Mouse (Mus musculus) layer of hippocampus, adult 2 months (tissue): ENCODE results near the gene Ppib. TPM values are rescaled to one million over a fixed set of nuclear protein-coding genes. Genes with fewer than 3 reads are reported as not detected.

Experiments used
- DNase-seq, 2 experiments: peaks; one replicate each; pipeline ENCODE4 v3.0.0; 2022; ENCODE audit warnings: low spot score in 2 of 2
- H3K27ac ChIP-seq: fragments of 200-600 bp; 2 replicates; pipeline ENCODE4 v1.8.1; 2022
- H3K4me3 ChIP-seq: fragments of 200-600 bp; 2 replicates; pipeline ENCODE4 v1.8.1; 2022; ENCODE audit warnings: mild to moderate bottlenecking
- CTCF ChIP-seq: fragments of 200-600 bp; conservative IDR thresholded peaks from 2 replicates; pipeline ENCODE4 v1.8.1; 2022; ENCODE audit warnings: antibody characterized with exemption, mild to moderate bottlenecking, moderate library complexity
- total RNA-seq, 2 experiments: library from RNA; stranded (reverse); gene quantifications; 2 replicates each; pipeline ENCODE4 v1.2.3; 2021

Gene Ppib
- total RNA-seq, 2 experiments from 2014 or later: 195 to 201 TPM

DNA sequence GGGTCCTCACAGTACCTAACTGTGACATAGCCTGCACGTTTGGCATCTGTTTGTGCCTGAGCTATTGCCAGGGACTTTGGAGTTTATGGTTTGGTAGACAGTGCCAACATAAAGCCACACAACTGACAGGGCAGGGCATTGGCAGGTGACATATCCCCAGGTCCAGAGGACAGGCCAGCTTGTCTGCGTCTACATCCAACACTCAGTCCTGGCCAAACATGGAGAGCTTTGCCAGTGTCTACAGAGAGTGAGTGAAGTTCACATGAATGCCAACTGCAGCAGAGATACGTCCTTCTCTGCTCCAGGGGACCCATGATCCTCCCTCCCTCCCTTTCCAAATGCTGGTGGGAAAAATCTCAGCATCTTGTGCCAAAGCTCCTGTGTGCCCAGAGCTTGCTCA is 24.1 kb downstream of the Ppib start:
- no peak for TF ChIP-seq CTCF

GRCm38 (mm10) chr9:66087062-66087461 is 27.0 kb downstream of the Ppib start:
- no peak for TF ChIP-seq CTCF
- no peak for DNase-seq
- H3K4me3 ChIP-seq: no peak overlapping the region
- H3K27ac ChIP-seq: no peak overlapping the region

More for the DNA sequence above, 24.1 kb downstream of the Ppib start:
- no peak for DNase-seq
- H3K27ac ChIP-seq: no peak overlapping the region
- H3K4me3 ChIP-seq: no peak overlapping the region

DNA sequence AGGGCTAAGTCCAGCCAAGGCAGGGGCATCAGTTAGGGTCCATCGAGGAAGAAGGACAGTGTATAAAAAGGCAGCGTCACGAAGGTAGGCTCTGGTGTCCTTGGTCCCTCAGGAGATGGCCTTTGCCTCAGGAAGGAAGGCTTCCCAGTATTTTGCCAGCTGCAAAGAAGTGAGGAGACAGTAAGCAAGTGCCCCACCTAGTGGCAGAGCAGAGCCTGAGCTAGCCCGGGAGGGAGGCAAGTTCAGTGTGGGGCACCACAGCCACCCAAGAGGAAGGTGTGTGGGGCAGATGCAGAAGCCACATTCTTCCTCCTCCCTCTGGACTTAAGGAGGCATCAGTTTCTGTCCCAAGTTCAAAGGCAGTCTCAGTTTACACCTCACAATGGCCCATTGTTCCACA is 28.4 kb downstream of the Ppib start:
- H3K27ac ChIP-seq: no peak overlapping the region
- no peak overlapping the region for H3K4me3 ChIP-seq
- peak in 1 of 2 experiments; percentile 62 for DNase-seq
- TF ChIP-seq CTCF: peak; percentile 92

GRCm38 (mm10) chr9:66090593-66091244 is 30.7 kb downstream of the Ppib start:
- no peak for DNase-seq
- peak overlapping the region; percentile 55; the same call in 1 of the 2 replicates for H3K27ac ChIP-seq
- TF ChIP-seq CTCF: no peak

GRCm38 (mm10) chr9:66091327-66092231 is 31.6 kb downstream of the Ppib start:
- no peak overlapping the region for H3K4me3 ChIP-seq
- H3K27ac ChIP-seq: peak overlapping the region; percentile 55; the same call in 1 of the 2 replicates
- TF ChIP-seq CTCF: no peak
- no peak for DNase-seq

More at GRCm38 (mm10) chr9:66090593-66091244, 30.7 kb downstream of the Ppib start:
- no peak overlapping the region for H3K4me3 ChIP-seq

- no peak for TF ChIP-seq CTCF
- Histone ChIP-seq H3K4me3 (no peak overlapping the region), H3K27ac (peak overlapping the region; percentile 23; the same call in 1 of the 2 replicates)
- DNase-seq: no peak
Observed at GRCm38 (mm10) chr9:66092664-66093063, 32.6 kb downstream of the Ppib start.

- H3K27ac ChIP-seq: peak overlapping the region; percentile 72
- TF ChIP-seq CTCF: no peak
- no peak overlapping the region for H3K4me3 ChIP-seq
- DNase-seq: peak in 1 of 2 experiments; percentile 49
Observed at GRCm38 (mm10) chr9:66101577-66101976, 41.6 kb downstream of the Ppib start.

DNA sequence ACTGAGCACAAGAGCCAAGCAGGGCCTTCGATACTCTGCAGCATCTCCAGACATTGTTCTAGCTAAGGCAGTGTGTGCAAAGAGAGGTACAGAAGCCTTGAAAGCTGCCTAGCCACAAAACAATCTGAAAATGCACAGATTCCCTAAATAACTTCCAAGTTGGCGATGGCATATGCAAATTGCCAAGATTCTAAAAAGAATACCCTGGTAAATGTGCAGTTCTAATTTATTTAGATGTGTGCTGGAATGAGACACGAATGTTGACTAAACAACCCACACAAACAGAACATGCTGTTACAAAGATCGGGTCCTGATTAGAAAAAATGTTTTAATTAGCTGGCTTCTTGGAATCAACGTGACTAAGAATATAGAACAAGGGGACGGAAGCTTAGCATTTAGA is 42.6 kb downstream of the Ppib start:
- DNase-seq: no peak
- H3K27ac ChIP-seq: peak overlapping the region; percentile 72
- TF ChIP-seq CTCF: no peak
- H3K4me3 ChIP-seq: no peak overlapping the region

- no peak overlapping the region for H3K4me3 ChIP-seq
- DNase-seq: no peak
- TF ChIP-seq CTCF: no peak
Observed at GRCm38 (mm10) chr9:66104601-66105000, 44.6 kb downstream of the Ppib start.

DNA sequence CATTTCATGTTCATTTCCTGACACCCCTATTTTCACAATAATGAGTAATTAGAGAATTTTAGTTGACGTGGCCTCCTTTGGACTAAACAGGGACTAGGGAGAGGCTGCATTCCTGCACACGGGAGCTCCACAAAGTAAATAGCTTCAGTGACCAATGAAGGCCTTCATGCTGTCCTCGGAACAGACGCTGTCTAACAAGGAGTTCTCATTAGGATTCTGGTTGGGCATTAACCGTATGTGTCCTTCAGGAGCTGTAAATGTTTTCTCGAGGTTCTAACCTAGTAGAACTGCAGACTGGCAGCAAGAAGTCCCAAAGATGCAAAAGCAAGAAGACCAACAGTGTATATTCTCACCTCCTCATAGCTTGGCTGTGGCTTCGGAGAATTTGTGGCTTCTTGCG is 45.1 kb downstream of the Ppib start:
- H3K27ac ChIP-seq: no peak overlapping the region
- no peak overlapping the region for H3K4me3 ChIP-seq
- DNase-seq: no peak
- no peak for TF ChIP-seq CTCF

More at GRCm38 (mm10) chr9:66104601-66105000, 44.6 kb downstream of the Ppib start:
- no peak overlapping the region for H3K27ac ChIP-seq

DNA sequence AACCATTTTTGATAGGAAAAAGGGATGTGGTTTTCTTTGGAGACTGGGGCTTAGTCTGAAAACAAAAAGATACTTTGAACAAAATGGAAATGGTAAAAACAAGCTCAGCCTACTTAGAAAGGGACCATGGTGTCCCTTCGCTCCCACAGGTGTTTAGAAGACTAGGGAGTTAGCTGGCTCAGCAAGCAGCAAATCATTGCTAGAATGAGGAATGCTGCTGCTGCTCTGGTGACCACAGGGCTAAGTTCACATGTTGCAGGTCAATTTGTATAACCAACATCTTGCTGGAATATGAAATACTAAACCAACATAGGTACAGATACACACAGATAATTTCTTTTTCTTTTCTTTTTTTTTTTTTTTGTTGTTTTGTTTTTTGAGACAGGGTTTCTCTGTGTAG is 49.6 kb downstream of the Ppib start:
- no peak overlapping the region for H3K27ac ChIP-seq

DNA sequence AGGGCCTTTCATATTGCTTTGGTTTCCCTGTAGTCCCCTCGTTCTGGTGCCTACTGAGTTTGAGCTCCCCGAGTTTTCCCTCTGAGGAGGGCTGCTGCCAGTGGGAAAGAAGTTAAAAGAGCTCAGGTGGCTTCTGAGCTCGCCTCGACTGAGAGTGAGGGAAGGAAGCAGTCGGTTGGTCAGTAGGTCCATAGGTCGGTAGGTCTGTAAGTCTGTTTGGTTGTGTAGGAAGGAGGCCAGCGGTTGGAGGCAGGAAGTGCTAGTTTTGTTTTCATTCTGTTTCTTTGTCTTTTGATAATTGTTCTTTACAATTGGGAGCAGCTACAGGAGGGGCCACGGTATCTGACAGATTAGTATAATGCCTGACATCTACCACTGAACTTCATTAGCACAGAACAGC is 50.1 kb downstream of the Ppib start:
- H3K27ac ChIP-seq: peak overlapping the region; percentile 37; the same call in 1 of the 2 replicates
- no peak for TF ChIP-seq CTCF
- no peak for DNase-seq

More for the DNA sequence above, 49.6 kb downstream of the Ppib start:
- no peak for TF ChIP-seq CTCF
- DNase-seq: no peak
- H3K4me3 ChIP-seq: no peak overlapping the region

GRCm38 (mm10) chr9:66110611-66111379 is 50.8 kb downstream of the Ppib start:
- H3K27ac ChIP-seq: peak overlapping the region; percentile 37; the same call in 1 of the 2 replicates
- no peak overlapping the region for H3K4me3 ChIP-seq
- TF ChIP-seq CTCF: no peak
- no peak for DNase-seq

More for the DNA sequence above, 50.1 kb downstream of the Ppib start:
- no peak overlapping the region for H3K4me3 ChIP-seq
